17 mouse cellular contexts compared by ENCODE assay signal in genomic region chr2:21222453-21223384, GRCm38 (mm10). TPM values are rescaled to one million over a fixed set of nuclear protein-coding genes. Genes with fewer than 3 reads are reported as not detected.
DNase-seq lines count a peak whose midpoint lies in the region; ATAC-seq lines count a peak whose summit lies in the region.
"Had no signal": no experiment of that assay in that cellular context is flagged by ENCODE, and none has a peak within 500 bp of the region (broad histone marks: within the 10 kb centered on the region; RNA-seq: fewer than 3 reads in every experiment).

No protein-coding gene starts in this region.

- H3K27me3 ChIP-seq in intestine, embryonic 15.5 days (replicated peaks): no peaks in the 10 kb centered on the region
- H3K27me3 ChIP-seq in hindbrain, embryonic 16.5 days (replicated peaks; ENCODE audit: control insufficient read depth, insufficient read depth, low read length): no peaks in the 10 kb centered on the region
- H3K27me3 ChIP-seq: forebrain, embryonic 12.5 days had no signal

- WGBS in intestine, embryonic 15.5 days: 67% methylated on average over 9 of the region's 9 CpGs
- WGBS in hindbrain, embryonic 16.5 days: 94% methylated on average over 9 of the region's 9 CpGs

- H3K9ac ChIP-seq in intestine, embryonic 15.5 days: no peak overlapping the region
- H3K9ac ChIP-seq in hindbrain, embryonic 16.5 days (ENCODE audit: low read depth, low read length): no peak overlapping the region
- H3K9ac ChIP-seq: forebrain, embryonic 12.5 days had no signal

- peak; percentile 91 for ATAC-seq in intestine, embryonic 15.5 days
- no peak for ATAC-seq in hindbrain, embryonic 16.5 days

- H3K4me2 ChIP-seq in intestine, embryonic 15.5 days (replicated peaks): no peak overlapping the region
- H3K4me2 ChIP-seq in hindbrain, embryonic 16.5 days (ENCODE audit: low read length): no peak overlapping the region
- H3K4me2 ChIP-seq: forebrain, embryonic 12.5 days had no signal

- H3K9me3 ChIP-seq in intestine, embryonic 15.5 days: no peaks in the 10 kb centered on the region
- H3K9me3 ChIP-seq in hindbrain, embryonic 16.5 days (ENCODE audit: control insufficient read depth, low read length): no peaks in the 10 kb centered on the region
- H3K9me3 ChIP-seq: forebrain, embryonic 12.5 days; hindbrain, embryonic 10.5 days; midbrain, embryonic 10.5 days had no signal

- no peak overlapping the region for H3K4me3 ChIP-seq in intestine, embryonic 15.5 days (replicated peaks)
- H3K4me3 ChIP-seq in hindbrain, embryonic 16.5 days (ENCODE audit: low read length): no peak overlapping the region
- H3K4me3 ChIP-seq: forebrain, embryonic 12.5 days; heart, adult 2 months; hindbrain, embryonic 10.5 days; midbrain, embryonic 10.5 days had no signal

- DNase-seq in CD4-positive, CD25-positive, alpha-beta regulatory T cell, adult 2 months (ENCODE audit: low read depth, low spot score): peak; percentile 12
- peak; percentile 24 for DNase-seq in T-cell, adult 2 months (ENCODE audit: low spot score)
- peak; percentile 23 for DNase-seq in thymus, postnatal 25 days
- DNase-seq in left cerebral cortex, adult 18-20 months (ENCODE audit: low spot score in 2 of 2): no peak
- no peak for DNase-seq in layer of hippocampus, adult 9-10 months (ENCODE audit: low spot score)
- DNase-seq: cerebellum, adult 18-20 months; cerebellum, postnatal 36 days; heart, adult 2 months; lung, postnatal 36 days; retina, postnatal 1 day; right cerebral cortex, postnatal 4 days had no signal

- no peaks in the 10 kb centered on the region for H3K36me3 ChIP-seq in intestine, embryonic 15.5 days
- H3K36me3 ChIP-seq in hindbrain, embryonic 16.5 days (ENCODE audit: control insufficient read depth, insufficient read depth, low read length): no peaks in the 10 kb centered on the region
- H3K36me3 ChIP-seq: forebrain, embryonic 12.5 days; hindbrain, embryonic 10.5 days; midbrain, embryonic 10.5 days had no signal

- H3K4me1 ChIP-seq in intestine, embryonic 15.5 days (replicated peaks): no peaks in the 10 kb centered on the region
- H3K4me1 ChIP-seq in hindbrain, embryonic 16.5 days (ENCODE audit: control insufficient read depth, insufficient read depth, low read depth, low read length): no peaks in the 10 kb centered on the region
- H3K4me1 ChIP-seq: forebrain, embryonic 12.5 days; hindbrain, embryonic 10.5 days; midbrain, embryonic 10.5 days had no signal

- H3K27ac ChIP-seq in intestine, embryonic 15.5 days: no peak overlapping the region
- H3K27ac ChIP-seq in hindbrain, embryonic 16.5 days (ENCODE audit: low read depth, low read length): no peak overlapping the region
- H3K27ac ChIP-seq: forebrain, embryonic 12.5 days; heart, adult 2 months; hindbrain, embryonic 10.5 days; midbrain, embryonic 10.5 days had no signal

RNA-seq across cellular contexts. Expression of gene Thnsl1, which starts 17.2 kb away (rescaled TPM):
- 5.5 and 5.9 TPM in 2 replicates for polyA plus RNA-seq in intestine, embryonic 15.5 days (2015; fragmentation: Nextera tagmentation; extraction: Ambion mirVana)
- total RNA-seq in left cerebral cortex, adult 18-20 months (2021): 10 to 100 TPM; 19.5 to 22.7 TPM
- 22.7 and 25.4 TPM in 2 replicates for polyA plus RNA-seq in hindbrain, embryonic 16.5 days (2015; fragmentation: Nextera tagmentation; extraction: Ambion mirVana)

RNA-seq across cellular contexts. Expression of gene Enkur, which starts 17.6 kb away (rescaled TPM):
- polyA plus RNA-seq in intestine, embryonic 15.5 days (2015; fragmentation: Nextera tagmentation; extraction: Ambion mirVana): 0.41 and 0.57 TPM in 2 replicates
- total RNA-seq in left cerebral cortex, adult 18-20 months (2021): 1 to 10 TPM; 4.8 to 4.9 TPM
- polyA plus RNA-seq in hindbrain, embryonic 16.5 days (2015; fragmentation: Nextera tagmentation; extraction: Ambion mirVana): 4.6 and 5.3 TPM in 2 replicates
- polyA plus RNA-seq: liver, embryonic 16.5 days had no signal

Comparison
In these comparisons a context has a peak if more than half of its experiments do, and no peak if none do; other contexts are left out.
1. DNase-seq: peak in CD4-positive, CD25-positive, alpha-beta regulatory T cell, adult 2 months (single experiment), T-cell, adult 2 months (single experiment) and thymus, postnatal 25 days (single experiment); none in left cerebral cortex, adult 18-20 months (0 of 2) and layer of hippocampus, adult 9-10 months (single experiment).